27 mouse cellular contexts compared by ENCODE assay signal in genomic region chr19:3647999-3648398, GRCm38 (mm10). TPM values are rescaled to one million over a fixed set of nuclear protein-coding genes. Genes with fewer than 3 reads are reported as not detected.
DNase-seq lines count a peak whose midpoint lies in the region; ATAC-seq and TF ChIP-seq lines count a peak whose summit lies in the region.
"Had no signal": no experiment of that assay in that cellular context is flagged by ENCODE, and none has a peak within 500 bp of the region (broad histone marks: within the 10 kb centered on the region; RNA-seq: fewer than 3 reads in every experiment).

No protein-coding gene starts in this region.

- no peaks in the 10 kb centered on the region for H3K27me3 ChIP-seq in embryonic facial prominence, embryonic 10.5 days (replicated peaks; ENCODE audit: low read depth, poor library complexity, severe bottlenecking)
- no peaks in the 10 kb centered on the region for H3K27me3 ChIP-seq in kidney, postnatal 0 days (ENCODE audit: insufficient read depth, low read length)
- H3K27me3 ChIP-seq in liver, embryonic 13.5 days: no peaks in the 10 kb centered on the region
- no peaks in the 10 kb centered on the region for H3K27me3 ChIP-seq in hindbrain, embryonic 13.5 days
- H3K27me3 ChIP-seq: embryonic facial prominence, embryonic 15.5 days; forebrain, embryonic 12.5 days; heart, embryonic 13.5 days; intestine, embryonic 15.5 days; neural tube, embryonic 15.5 days; stomach, embryonic 15.5 days had no signal

- H3K4me2 ChIP-seq in kidney, postnatal 0 days (ENCODE audit: low read length): no peak overlapping the region
- no peak overlapping the region for H3K4me2 ChIP-seq in liver, embryonic 13.5 days
- H3K4me2 ChIP-seq in hindbrain, embryonic 13.5 days: no peak overlapping the region
- H3K4me2 ChIP-seq: embryonic facial prominence, embryonic 15.5 days; forebrain, embryonic 12.5 days; heart, embryonic 13.5 days; intestine, embryonic 15.5 days; lung, embryonic 14.5 days; neural tube, embryonic 15.5 days; stomach, embryonic 15.5 days had no signal

- H3K9me3 ChIP-seq in embryonic facial prominence, embryonic 10.5 days: peaks cover 8% of the 10 kb centered on the region; the same call in 1 of the 2 replicates
- H3K9me3 ChIP-seq in kidney, postnatal 0 days (replicated peaks; ENCODE audit: low read length): 0 out of 2 replicates have a peak, but pooled peaks cover 3% of the 10 kb centered on the region
- no peaks in the 10 kb centered on the region for H3K9me3 ChIP-seq in liver, embryonic 13.5 days (replicated peaks)
- no peaks in the 10 kb centered on the region for H3K9me3 ChIP-seq in hindbrain, embryonic 13.5 days
- H3K9me3 ChIP-seq: embryonic facial prominence, embryonic 15.5 days; heart, embryonic 13.5 days; intestine, embryonic 15.5 days; neural tube, embryonic 15.5 days; stomach, embryonic 15.5 days had no signal

- 93% methylated on average over 3 of the region's 3 CpGs for WGBS in embryonic facial prominence, embryonic 10.5 days
- WGBS in kidney, postnatal 0 days: 88% methylated on average over 3 of the region's 3 CpGs
- WGBS in liver, embryonic 13.5 days (ENCODE audit: insufficient replicate concordance): 68% methylated on average over 3 of the region's 3 CpGs
- WGBS in hindbrain, embryonic 13.5 days: 95% methylated on average over 3 of the region's 3 CpGs

- no peak overlapping the region for H3K9ac ChIP-seq in kidney, postnatal 0 days (ENCODE audit: low read depth, low read length)
- no peak overlapping the region for H3K9ac ChIP-seq in liver, embryonic 13.5 days
- H3K9ac ChIP-seq in hindbrain, embryonic 13.5 days: no peak overlapping the region
- H3K9ac ChIP-seq: embryonic facial prominence, embryonic 15.5 days; forebrain, embryonic 12.5 days; forebrain, postnatal 0 days; heart, embryonic 13.5 days; intestine, embryonic 15.5 days; lung, embryonic 14.5 days; neural tube, embryonic 15.5 days; stomach, embryonic 15.5 days had no signal

- H3K4me3 ChIP-seq in embryonic facial prominence, embryonic 10.5 days: no peak overlapping the region
- H3K4me3 ChIP-seq in kidney, postnatal 0 days (replicated peaks; ENCODE audit: low read depth, low read length): no peak overlapping the region
- no peak overlapping the region for H3K4me3 ChIP-seq in liver, embryonic 13.5 days (replicated peaks)
- no peak overlapping the region for H3K4me3 ChIP-seq in hindbrain, embryonic 13.5 days
- H3K4me3 ChIP-seq: embryonic facial prominence, embryonic 15.5 days; forebrain, embryonic 12.5 days; heart, embryonic 13.5 days; intestine, embryonic 15.5 days; neural tube, embryonic 15.5 days; stomach, embryonic 15.5 days had no signal

- intact Hi-C loops in heart, postnatal 25 days (cut with DNase I): no loop called here
- intact Hi-C loops in heart, postnatal 10 days (cut with DNase I): no loop called here

- H3K36me3 ChIP-seq in embryonic facial prominence, embryonic 10.5 days (replicated peaks): peaks cover 98% of the 10 kb centered on the region
- H3K36me3 ChIP-seq in kidney, postnatal 0 days (ENCODE audit: insufficient read depth, low read length): peaks cover 35% of the 10 kb centered on the region
- peaks cover 68% of the 10 kb centered on the region for H3K36me3 ChIP-seq in liver, embryonic 13.5 days
- peaks cover 22% of the 10 kb centered on the region for H3K36me3 ChIP-seq in hindbrain, embryonic 13.5 days

- 0 out of 2 replicates have a peak overlapping the region, but pooled peaks have one; percentile 30 for H3K27ac ChIP-seq in embryonic facial prominence, embryonic 10.5 days (replicated peaks)
- peak overlapping the region; percentile 57; the same call in 1 of the 2 replicates for H3K27ac ChIP-seq in kidney, postnatal 0 days
- H3K27ac ChIP-seq in liver, embryonic 13.5 days: no peak overlapping the region
- no peak overlapping the region for H3K27ac ChIP-seq in hindbrain, embryonic 13.5 days
- H3K27ac ChIP-seq: embryonic facial prominence, embryonic 15.5 days; forebrain, embryonic 12.5 days; heart, embryonic 13.5 days; hindbrain, postnatal 0 days; intestine, embryonic 15.5 days; neural tube, embryonic 15.5 days; stomach, embryonic 15.5 days had no signal

- peaks cover 28% of the 10 kb centered on the region for H3K4me1 ChIP-seq in embryonic facial prominence, embryonic 10.5 days
- 0 out of 2 replicates have a peak, but pooled peaks cover 6% of the 10 kb centered on the region for H3K4me1 ChIP-seq in kidney, postnatal 0 days (replicated peaks; ENCODE audit: insufficient read depth, low read length)
- peaks cover 12% of the 10 kb centered on the region for H3K4me1 ChIP-seq in liver, embryonic 13.5 days (replicated peaks)
- H3K4me1 ChIP-seq in hindbrain, embryonic 13.5 days (replicated peaks): peaks cover under 1% of the 10 kb centered on the region; the same call in 1 of the 2 replicates
- H3K4me1 ChIP-seq: forebrain, embryonic 12.5 days; neural tube, embryonic 15.5 days had no signal

- peak; percentile 57 for ATAC-seq in kidney, postnatal 0 days (replicated peaks; ENCODE audit: low FRiP score, low read depth)
- peak; percentile 47 for ATAC-seq in liver, embryonic 13.5 days (ENCODE audit: low read depth)
- ATAC-seq in hindbrain, embryonic 13.5 days (ENCODE audit: low FRiP score): no peak
- ATAC-seq: forebrain, postnatal 0 days; hindbrain, postnatal 0 days; intestine, embryonic 15.5 days had no signal

- TF ChIP-seq CTCF in kidney, postnatal 0 days (IDR thresholded peaks at IDR 0.05; ENCODE audit: low read depth): no peak

- no peak for DNase-seq in embryonic facial prominence, embryonic 10.5 days (ENCODE audit: low spot score)
- DNase-seq in kidney, adult 18-20 months: peak; percentile 23
- DNase-seq in kidney, postnatal 0 days (ENCODE audit: low spot score): no peak
- no peak for DNase-seq in liver, embryonic 13.5 days
- no peak for DNase-seq in heart, postnatal 25 days (ENCODE audit: low spot score)
- no peak for DNase-seq in heart, postnatal 10 days
- DNase-seq: adrenal gland, adult 2 months; adrenal gland, postnatal 36 days; B cell, adult 2 months; cerebellum, adult 2 months; cerebellum, postnatal 14 days; forebrain, postnatal 0 days; gastrocnemius, postnatal 10 days; heart, postnatal 14 days; layer of hippocampus, adult 9-11 months; lung, embryonic 14.5 days; lung, postnatal 14 days; midbrain, embryonic 14.5 days; right cerebral cortex, postnatal 25 days had no signal

RNA-seq across cellular contexts. Expression of gene Lrp5, which starts 38.4 kb away (rescaled TPM):
- polyA plus RNA-seq in embryonic facial prominence, embryonic 10.5 days (2016; fragmentation: Nextera tagmentation; extraction: Ambion mirVana): 5.5 and 5.6 TPM in 2 replicates
- polyA plus RNA-seq in kidney, postnatal 0 days (2015; fragmentation: Nextera tagmentation; extraction: Ambion mirVana): 3.3 and 3.5 TPM in 2 replicates
- polyA plus RNA-seq in liver, embryonic 13.5 days (2015; fragmentation: Nextera tagmentation; extraction: Ambion mirVana): 1.9 and 2.0 TPM in 2 replicates
- polyA plus RNA-seq in hindbrain, embryonic 13.5 days (2015; fragmentation: Nextera tagmentation; extraction: Ambion mirVana): 1.4 and 2.0 TPM in 2 replicates
- 10 to 100 TPM; 49.8 to 52.1 TPM for total RNA-seq in heart, postnatal 25 days (2021)
- 10 to 100 TPM; 50.6 to 51.0 TPM for total RNA-seq in heart, postnatal 10 days (2021)

Comparison
In these comparisons a context has a peak if more than half of its experiments do, and no peak if none do; other contexts are left out.
1. H3K27ac ChIP-seq: peak in embryonic facial prominence, embryonic 10.5 days (single experiment) and kidney, postnatal 0 days (single experiment); none in liver, embryonic 13.5 days (single experiment) and hindbrain, embryonic 13.5 days (single experiment).